Mouse (Mus musculus) erythroblast, embryonic 14.5 days (primary cell): Measurements from ENCODE around the gene 1700049E17Rik1.
"Not testable (repeated sequence)": the region's sequence is repeated elsewhere in the genome, so short reads cannot be mapped to it uniquely, and the experiment has no call there.

Experiments used
- GATA1 ChIP-seq: IDR thresholded peaks from 2 replicates; pipeline ENCODE4 v1.6.1; 2012; ENCODE audit warnings: low read length, inconsistent platforms, mixed read lengths
- TAL1 ChIP-seq: IDR thresholded peaks from 3 replicates; pipeline ENCODE4 v1.6.1; 2012; ENCODE audit warnings: low read length, inconsistent platforms, mixed read lengths

- not testable (repeated sequence) for TF ChIP-seq GATA1, TAL1
Measured at GRCm38 (mm10) chr14:41967827-41968226, 43.1 kb downstream of the 1700049E17Rik1 start, which contains the start of gene Gm6401.
